8 mouse cellular contexts compared by ENCODE assay signal in genomic region chr2:33370777-33371647, GRCm38 (mm10). TPM values are rescaled to one million over a fixed set of nuclear protein-coding genes. Genes with fewer than 3 reads are reported as not detected.
A peak's percentile ranks its signal among the peaks of the same experiment; 100 is the strongest.
DNase-seq lines count a peak whose midpoint lies in the region; ATAC-seq lines count a peak whose summit lies in the region.

Gene Ralgps1, minus strand, starts transcription at chr2:33371486.

- peak within 1 kb of the TSS; percentile 57 for H3K4me2 ChIP-seq in intestine, embryonic 14.5 days (ENCODE audit: low read length)

- intact Hi-C loops in left cerebral cortex, postnatal 14 days (cut with DNase I), result no loop called here

- under 1% methylated on average over 57 of the region's 74 CpGs for WGBS in intestine, embryonic 14.5 days

- peaks cover 11% of the 10 kb centered on the region for H3K4me1 ChIP-seq in intestine, embryonic 14.5 days (replicated peaks; ENCODE audit: control insufficient read depth, insufficient read depth, low read length)

- H3K27me3 ChIP-seq in intestine, embryonic 14.5 days (replicated peaks; ENCODE audit: control insufficient read depth, insufficient read depth, low read length), result no peaks in the 10 kb centered on the region

- H3K4me3 ChIP-seq in intestine, embryonic 14.5 days (ENCODE audit: low read depth, low read length), result peak within 1 kb of the TSS; percentile 67

- DNase-seq in adrenal gland, adult 18-20 months (ENCODE audit: low spot score in 2 of 2), result peak; percentile 92 to 93
- peak; percentile 97 for DNase-seq in embryo, embryonic 11 days
- DNase-seq in gastrocnemius, postnatal 25 days, result peak; percentile 98
- DNase-seq in intestine, embryonic 14.5 days (ENCODE audit: low spot score), result peak; percentile 94
- DNase-seq in left cerebral cortex, postnatal 14 days (ENCODE audit: low spot score in 2 of 2), result peak; percentile 98 to 99
- DNase-seq in mesoderm, embryonic 11.5 days (ENCODE audit: low read depth, low spot score), result peak; percentile 96
- peak; percentile 97 to 98 for DNase-seq in right cerebral cortex, postnatal 36 days (ENCODE audit: low spot score in 2 of 2)
- DNase-seq in yolk sac, embryonic 10.5 days (ENCODE audit: low spot score), result peak; percentile 98

- H3K9ac ChIP-seq in intestine, embryonic 14.5 days (ENCODE audit: low read length), result peak within 1 kb of the TSS; percentile 56

- peak; percentile 96 for ATAC-seq in intestine, embryonic 14.5 days (replicated peaks; ENCODE audit: low FRiP score, low TSS enrichment, low read depth)

- peak within 1 kb of the TSS; percentile 87 for H3K27ac ChIP-seq in intestine, embryonic 14.5 days (ENCODE audit: low read depth)

- H3K9me3 ChIP-seq in intestine, embryonic 14.5 days (ENCODE audit: control insufficient read depth, low read length), result no peaks in the 10 kb centered on the region

- H3K36me3 ChIP-seq in intestine, embryonic 14.5 days (ENCODE audit: control insufficient read depth, insufficient read depth, low read length), result no peaks in the 10 kb centered on the region

RNA-seq across cellular contexts. Expression of gene Ralgps1, which starts in this region (rescaled TPM):
- total RNA-seq in adrenal gland, adult 18-20 months (2021), result 1 to 10 TPM; 5.1 to 5.7 TPM
- 1 to 10 TPM; 2.3 to 2.5 TPM for total RNA-seq in gastrocnemius, postnatal 25 days (2021)
- polyA plus RNA-seq in intestine, embryonic 14.5 days (2014; fragmentation: Nextera tagmentation; extraction: Ambion mirVana), result 7.3 and 8.1 TPM in 2 replicates
- 10 to 100 TPM; 60.3 to 64.5 TPM for total RNA-seq in left cerebral cortex, postnatal 14 days (2021)

Comparison
In these comparisons a context has a peak if more than half of its experiments do, and no peak if none do; other contexts are left out.
1. Peak in every context shown above with its lines: DNase-seq, ATAC-seq, H3K4me3 ChIP-seq and H3K27ac ChIP-seq.
2. RNA of gene Ralgps1 (total RNA-seq): 60.3 to 64.5 TPM in left cerebral cortex, postnatal 14 days; 5.1 to 5.7 TPM in adrenal gland, adult 18-20 months and 2.3 to 2.5 TPM in gastrocnemius, postnatal 25 days; every median in the first group is over 4 times any median in the second.